Mouse (Mus musculus) cortical plate, adult 2 months (tissue): ENCODE measurements around the gene Tnfrsf1a.

Experiments
- CTCF ChIP-seq: fragments of 200-500 bp; IDR thresholded peaks from 2 replicates; pipeline ENCODE4 v1.5.1; 2011; ENCODE audit warnings: mild to moderate bottlenecking, control low read depth, low read length; ENCODE audit not compliant: insufficient read depth; ENCODE audit errors: extremely low read depth
- POLR2A ChIP-seq: fragments of 200-500 bp; IDR thresholded peaks from 2 replicates; pipeline ENCODE4 v1.6.1; 2011; ENCODE audit warnings: mild to moderate bottlenecking, low read length, control low read depth; ENCODE audit not compliant: insufficient read depth; ENCODE audit errors: extremely low read depth

DNA sequence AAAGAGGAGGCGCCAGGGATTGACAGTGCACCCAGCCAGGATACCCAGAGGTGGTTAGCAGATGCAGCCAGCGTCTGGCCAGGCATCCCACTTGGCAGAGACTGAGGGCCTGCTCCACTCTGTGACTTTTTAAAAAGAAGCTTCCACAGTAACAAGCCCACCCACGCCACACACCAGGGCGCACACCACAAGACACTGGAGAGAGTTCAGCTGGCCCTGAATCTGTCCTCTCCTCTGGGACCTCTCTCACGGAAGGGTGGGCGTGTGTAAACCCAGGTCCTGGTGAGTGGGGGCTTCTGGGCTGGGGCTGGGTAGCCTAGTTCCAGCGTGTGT is 35.0 kb upstream of the Tnfrsf1a start:
- TF ChIP-seq POLR2A (no peak), CTCF (no peak)
